Mouse (Mus musculus) left cerebral cortex, postnatal 14 days (tissue): ENCODE data around the gene Col13a1. TPM values are rescaled to one million over a fixed set of nuclear protein-coding genes. Genes with fewer than 3 reads are reported as not detected.

Source experiments
- DNase-seq, 2 experiments: peaks; one replicate each; pipeline ENCODE4 v3.0.0; 2021 to 2022; ENCODE audit warnings: low spot score in 2 of 2, mixed read lengths in 1 of 2
- intact Hi-C: fragments of 180-260 bp; cut with DNase I; formaldehyde crosslinking; loops from one replicate; pipeline ENCODE4 v1.15.1; 2025
- total RNA-seq, 2 experiments: library from RNA; stranded (reverse); gene quantifications; 2 replicates each; pipeline ENCODE4 v1.2.3; 2021

Gene Col13a1
- total RNA-seq, 2 experiments from 2014 or later, result 2.4 TPM

GRCm38 (mm10) chr10:61976987-61977386 lies 1.9 kb downstream of the Col13a1 start:
- peak; percentile 17 to 33 for DNase-seq
- intact Hi-C loops, result loop anchor here (2.0 to 5.0 kb wide), 3 partner anchors 100 to 205 kb away; no protein-coding TSS in a partner anchor

- no peak for DNase-seq
- intact Hi-C loops, result no loop called here
Observed at GRCm38 (mm10) chr10:61974581-61974980, 4.3 kb downstream of the Col13a1 start.

DNA sequence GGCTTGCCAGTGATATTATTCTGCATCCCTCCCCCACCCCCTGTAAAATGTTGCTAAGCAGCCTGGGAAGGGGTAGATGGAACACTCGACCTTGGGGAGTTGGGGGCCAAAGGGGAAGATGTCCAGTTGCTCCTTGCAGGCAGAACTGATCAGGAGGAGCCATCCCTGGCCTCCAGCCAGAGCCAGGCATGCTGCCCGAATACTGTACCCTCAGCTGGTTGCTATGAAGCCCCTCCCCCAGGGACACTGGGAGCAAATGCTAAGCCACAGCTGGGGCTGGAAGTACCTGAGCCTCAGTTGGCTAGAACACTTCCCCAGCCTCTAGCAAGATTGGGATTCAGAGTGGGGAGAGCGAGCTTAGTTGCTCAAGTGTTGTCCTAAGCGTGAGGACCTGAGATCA lies 6.9 kb downstream of the Col13a1 start:
- DNase-seq, result no peak
- intact Hi-C loops, result no loop called here

DNA sequence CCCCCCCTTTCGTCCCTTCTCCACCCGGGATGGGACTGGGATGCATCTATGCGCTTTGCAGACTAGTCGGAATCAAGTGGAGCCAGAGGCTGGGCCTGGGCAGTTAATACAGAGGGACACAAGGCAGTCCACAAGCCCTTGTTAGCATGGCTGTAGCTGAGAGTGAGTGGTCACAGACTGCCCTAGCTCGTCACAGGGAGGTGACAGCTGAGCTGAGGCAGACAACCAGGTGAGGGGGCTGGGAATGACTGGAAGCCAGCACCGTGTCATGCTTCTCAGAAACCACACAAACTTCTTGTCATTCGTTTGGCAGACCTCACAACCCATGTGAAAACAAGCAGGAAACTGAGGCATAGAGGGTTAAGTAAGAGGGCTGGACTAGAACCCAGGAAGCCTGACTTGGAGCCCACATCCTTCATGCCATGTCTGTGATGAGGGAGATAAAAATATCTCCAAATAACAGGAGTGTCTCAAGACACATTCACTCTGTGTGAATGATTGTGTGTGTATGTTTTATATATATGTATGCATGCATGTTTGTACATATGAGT lies 10.8 kb downstream of the Col13a1 start:
- no peak for DNase-seq
- intact Hi-C loops, result no loop called here

DNA sequence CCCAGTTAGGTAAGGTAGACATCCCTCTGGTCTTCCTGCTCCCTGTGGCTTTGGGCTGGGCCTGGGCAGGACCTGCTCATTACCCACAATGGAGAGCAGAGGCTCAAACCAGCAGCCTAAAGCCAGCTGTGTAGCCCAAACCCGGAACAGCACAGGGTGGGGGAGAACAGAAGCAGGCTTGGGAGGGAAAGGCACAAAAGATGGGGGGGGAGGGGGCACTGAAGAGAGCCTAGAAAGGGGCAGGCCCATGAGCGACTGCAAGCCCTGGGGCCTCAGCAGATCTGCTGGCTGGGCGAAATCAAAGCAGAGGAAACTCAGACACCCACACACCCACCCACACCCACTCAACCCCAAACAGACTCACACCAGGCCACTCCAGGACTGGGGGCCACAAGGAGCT lies 11.7 kb downstream of the Col13a1 start:
- intact Hi-C loops, result no loop called here
- no peak for DNase-seq

GRCm38 (mm10) chr10:61965386-61965841 lies 13.5 kb downstream of the Col13a1 start:
- intact Hi-C loops, result no loop called here
- DNase-seq, result no peak

DNA sequence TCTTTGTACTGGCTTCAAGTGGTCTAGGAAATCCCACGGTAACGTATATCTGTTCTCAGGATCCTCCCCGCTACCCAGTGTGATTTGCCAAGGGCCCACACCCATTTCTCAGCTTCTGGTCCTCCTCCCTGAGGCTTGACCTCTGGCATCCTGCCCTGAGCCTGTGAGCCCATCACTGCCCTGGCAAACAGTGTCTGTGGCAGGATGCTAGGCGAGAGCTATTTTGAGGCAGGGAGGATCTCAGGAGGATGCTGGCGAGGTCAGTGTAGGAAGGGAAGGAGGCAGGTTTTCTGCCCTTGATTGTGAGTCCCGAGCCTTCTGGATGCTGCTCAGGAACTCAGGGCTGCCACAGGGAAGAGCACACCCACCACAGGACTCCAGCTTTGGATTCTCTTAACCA lies 22.2 kb downstream of the Col13a1 start:
- intact Hi-C loops, result no loop called here
- no peak for DNase-seq

GRCm38 (mm10) chr10:61953916-61954315 lies 25.0 kb downstream of the Col13a1 start:
- DNase-seq, result no peak
- intact Hi-C loops, result no loop called here

DNA sequence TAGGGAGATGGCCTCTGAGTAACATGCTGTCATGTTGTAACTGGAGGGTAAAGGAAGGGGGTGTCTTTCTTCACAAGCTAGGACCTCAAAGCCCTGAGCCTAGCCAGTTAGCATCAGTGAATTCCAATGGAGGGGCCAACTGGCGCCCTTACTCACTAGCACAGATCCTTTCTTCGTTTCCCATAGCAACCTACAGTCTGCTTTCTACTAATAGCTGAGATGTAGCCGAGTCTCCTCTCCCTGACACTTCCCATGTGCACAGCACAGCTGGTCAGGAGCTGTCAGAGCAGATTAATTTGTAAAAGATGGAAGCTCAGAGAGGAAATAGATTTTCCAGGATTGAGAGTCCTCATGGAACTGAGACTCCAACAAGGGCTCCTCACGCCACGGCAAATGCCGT lies 29.4 kb downstream of the Col13a1 start:
- DNase-seq, result peak; percentile 14 to 73
- intact Hi-C loops, result no loop called here

- intact Hi-C loops, result no loop called here
- DNase-seq, result no peak
Observed at GRCm38 (mm10) chr10:61944386-61944785, 34.5 kb downstream of the Col13a1 start.

- DNase-seq, result no peak
- intact Hi-C loops, result no loop called here
Observed at GRCm38 (mm10) chr10:61943480-61943879, 35.4 kb downstream of the Col13a1 start.

GRCm38 (mm10) chr10:61942719-61943118 lies 36.2 kb downstream of the Col13a1 start:
- intact Hi-C loops, result no loop called here
- DNase-seq, result no peak

DNA sequence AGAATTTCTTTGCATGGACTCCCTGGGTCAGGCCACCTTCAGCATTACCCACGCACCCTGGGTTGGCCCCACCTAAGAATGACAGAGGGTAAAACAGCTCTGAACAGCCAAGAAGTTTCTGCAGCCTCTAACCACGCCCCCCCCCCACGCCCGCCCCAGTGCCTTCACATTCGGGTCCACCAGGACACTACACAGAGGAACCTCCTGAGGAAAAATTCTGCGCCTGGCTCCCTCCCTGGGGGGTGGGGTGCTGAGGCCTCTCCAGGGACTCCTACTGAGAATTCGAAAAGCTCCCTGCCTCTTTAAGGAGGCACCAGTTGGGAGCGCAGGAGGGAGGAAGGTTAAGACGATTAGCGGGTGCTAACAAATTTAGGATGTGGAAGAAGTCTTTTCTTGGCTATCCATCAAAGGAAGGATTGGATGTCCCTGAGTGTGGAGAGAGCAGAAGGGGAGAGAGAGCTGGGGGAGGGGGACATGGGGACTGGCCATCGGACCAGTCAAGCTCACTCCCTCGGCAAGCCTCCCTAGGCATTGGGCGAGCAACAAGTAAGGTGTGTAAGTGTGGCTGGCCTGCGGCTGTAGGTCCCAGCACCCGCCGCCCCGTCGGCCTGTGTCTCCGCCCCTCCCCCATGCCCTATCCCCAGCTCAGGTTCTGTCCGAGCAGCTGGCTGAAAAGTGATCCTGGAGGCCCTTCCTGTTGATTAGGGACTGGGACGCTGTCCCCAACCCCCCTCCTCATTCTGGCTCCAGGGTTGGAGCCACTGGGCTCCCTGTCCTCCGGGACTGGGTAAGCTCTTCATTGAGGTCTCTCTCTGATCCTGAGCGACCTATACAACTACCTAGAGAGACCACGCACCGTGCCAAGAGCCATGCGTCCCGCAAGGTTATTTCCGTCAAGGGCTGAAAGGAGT lies 42.4 kb downstream of the Col13a1 start:
- intact Hi-C loops, result no loop called here
- no peak for DNase-seq

DNA sequence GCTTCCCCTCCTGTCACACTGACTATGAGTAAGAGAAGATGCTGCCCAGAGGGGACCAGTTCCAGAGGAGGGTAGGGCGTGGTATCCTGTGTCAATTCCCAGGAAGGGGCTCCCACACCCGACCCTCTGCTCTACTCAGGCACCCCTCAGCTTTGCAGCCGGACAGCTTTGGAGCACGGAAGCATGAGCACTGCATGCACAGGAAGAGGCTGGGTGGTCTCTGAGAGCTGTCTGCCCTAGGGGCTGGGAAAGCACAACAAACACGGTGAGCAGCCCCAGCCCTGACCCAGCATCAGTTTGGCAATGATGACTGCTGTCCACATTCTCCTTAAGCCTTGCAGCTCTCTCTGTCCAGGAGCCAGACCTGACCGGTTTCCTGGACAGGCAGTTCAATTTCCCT lies 47.2 kb downstream of the Col13a1 start:
- DNase-seq, result no peak
- intact Hi-C loops, result no loop called here

DNA sequence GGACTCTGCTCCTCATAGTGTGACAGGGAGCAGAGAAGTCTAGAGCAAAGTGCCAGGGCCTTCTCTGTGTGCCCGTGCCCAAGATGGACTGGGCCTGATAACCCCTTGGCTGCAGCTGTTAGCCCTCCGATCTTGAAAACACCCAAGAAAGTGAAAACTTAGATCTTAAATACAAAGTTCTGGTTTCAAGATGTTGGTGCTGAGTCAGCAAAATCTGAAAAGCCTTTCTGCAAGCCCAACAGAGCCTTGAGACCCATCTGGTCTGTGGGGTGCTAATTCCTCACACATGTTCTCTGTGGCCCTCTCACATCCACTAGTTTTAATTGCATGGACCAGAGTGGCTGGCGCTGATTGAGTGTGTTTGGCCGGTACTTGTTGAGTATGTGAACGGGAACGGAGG lies 49.0 kb downstream of the Col13a1 start:
- intact Hi-C loops, result no loop called here
- DNase-seq, result no peak

GRCm38 (mm10) chr10:61928725-61929651 lies 49.9 kb downstream of the Col13a1 start:
- DNase-seq, result no peak
- intact Hi-C loops, result no loop called here

GRCm38 (mm10) chr10:61925691-61926090 lies 53.2 kb downstream of the Col13a1 start:
- no peak for DNase-seq
- intact Hi-C loops, result no loop called here

- DNase-seq, result no peak
- intact Hi-C loops, result no loop called here
Observed at GRCm38 (mm10) chr10:61920655-61921365, 58.1 kb downstream of the Col13a1 start.

DNA sequence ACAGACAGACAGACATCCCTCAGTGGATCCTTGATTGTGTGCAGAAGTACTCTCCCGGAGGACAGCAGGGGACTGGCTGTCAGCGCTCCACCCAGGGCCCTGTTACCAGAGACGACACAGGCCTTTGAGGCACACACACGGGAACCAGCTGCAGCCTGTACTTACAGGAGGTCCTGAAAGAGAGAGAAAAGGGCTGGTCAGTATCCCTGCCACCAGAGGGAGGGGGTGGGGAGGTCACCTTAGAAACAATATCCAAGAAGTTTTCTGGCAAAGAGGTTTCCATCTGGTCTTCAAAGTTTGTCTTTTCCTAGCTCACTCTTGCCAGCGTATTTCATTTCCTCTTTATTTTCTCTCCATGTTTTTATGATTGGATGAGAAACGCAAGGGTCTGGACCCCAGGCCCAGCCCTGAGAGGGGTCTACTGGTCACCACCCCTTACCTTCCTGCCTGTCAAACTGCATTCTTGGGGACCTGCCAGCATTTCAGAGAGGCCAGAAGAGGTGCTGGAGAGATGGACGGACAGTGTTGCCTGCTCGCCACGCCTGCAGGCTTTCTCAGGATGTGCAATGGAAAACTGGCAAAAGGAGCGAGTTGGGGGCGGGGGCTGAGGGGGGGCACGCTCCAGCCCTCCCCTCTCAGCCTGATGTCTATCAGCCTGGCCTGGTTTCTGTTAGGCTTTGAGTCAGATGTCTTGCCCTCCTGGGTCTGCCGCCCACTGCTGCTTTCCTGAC lies 58.8 kb downstream of the Col13a1 start:
- intact Hi-C loops, result no loop called here
- DNase-seq, result no peak
